Mouse (Mus musculus) splenic B cell, adult 2 months (primary cell): Measurements from ENCODE around the gene Ccr1.

Experiments
- DNase-seq: peaks from one replicate; pipeline ENCODE4 v3.0.0-alpha.2; 2011; ENCODE audit warnings: low read depth, low spot score
- H3K27me3 ChIP-seq: 2 replicates; pipeline ENCODE4 v1.6.1; 2012; ENCODE audit warnings: mild to moderate bottlenecking, low read length, moderate library complexity, mixed read lengths; ENCODE audit not compliant: control insufficient read depth, poor library complexity, insufficient read depth, severe bottlenecking
- H3K36me3 ChIP-seq: 2 replicates; pipeline ENCODE4 v1.6.1; 2012; ENCODE audit warnings: mild to moderate bottlenecking, low read length, moderate library complexity, mixed read lengths; ENCODE audit not compliant: control insufficient read depth, poor library complexity, insufficient read depth, severe bottlenecking

Gene Ccr1

GRCm38 (mm10) chr9:123937989-123938388, 30.5 kb downstream of the Ccr1 start:
- Histone ChIP-seq H3K36me3 (no peaks in the 10 kb centered on the region), H3K27me3 (no peaks in the 10 kb centered on the region)
- DNase-seq = no peak

- Histone ChIP-seq H3K27me3 (no peaks in the 10 kb centered on the region), H3K36me3 (no peaks in the 10 kb centered on the region)
- DNase-seq = no peak
These were observed 31.8 kb downstream of the Ccr1 start for GRCm38 (mm10) chr9:123936604-123937280.

DNA sequence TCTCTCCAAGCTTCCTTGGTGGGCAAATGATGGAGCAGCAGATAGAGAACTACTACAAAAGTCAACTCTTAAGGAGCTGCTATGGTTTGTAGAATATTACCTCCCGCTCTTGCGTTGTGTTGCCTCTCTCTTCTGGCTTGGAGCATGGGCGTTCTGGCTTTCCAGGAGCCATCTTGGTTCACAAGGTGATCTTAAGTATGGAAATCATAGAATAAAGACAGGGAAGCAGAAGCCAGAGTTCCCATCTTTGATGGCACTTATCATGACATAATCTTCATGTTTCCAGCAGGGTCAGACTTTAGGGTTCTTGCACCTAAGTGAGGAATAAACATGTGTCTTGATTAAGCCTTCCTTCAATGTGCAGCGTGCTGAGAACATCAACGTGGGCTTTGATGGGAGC, 32.7 kb downstream of the Ccr1 start:
- H3K27me3 ChIP-seq = no peaks in the 10 kb centered on the region
- H3K36me3 ChIP-seq = no peaks in the 10 kb centered on the region
- DNase-seq = no peak

GRCm38 (mm10) chr9:123935346-123935745, 33.1 kb downstream of the Ccr1 start:
- H3K27me3 ChIP-seq = no peaks in the 10 kb centered on the region
- H3K36me3 ChIP-seq = no peaks in the 10 kb centered on the region
- DNase-seq = no peak

DNA sequence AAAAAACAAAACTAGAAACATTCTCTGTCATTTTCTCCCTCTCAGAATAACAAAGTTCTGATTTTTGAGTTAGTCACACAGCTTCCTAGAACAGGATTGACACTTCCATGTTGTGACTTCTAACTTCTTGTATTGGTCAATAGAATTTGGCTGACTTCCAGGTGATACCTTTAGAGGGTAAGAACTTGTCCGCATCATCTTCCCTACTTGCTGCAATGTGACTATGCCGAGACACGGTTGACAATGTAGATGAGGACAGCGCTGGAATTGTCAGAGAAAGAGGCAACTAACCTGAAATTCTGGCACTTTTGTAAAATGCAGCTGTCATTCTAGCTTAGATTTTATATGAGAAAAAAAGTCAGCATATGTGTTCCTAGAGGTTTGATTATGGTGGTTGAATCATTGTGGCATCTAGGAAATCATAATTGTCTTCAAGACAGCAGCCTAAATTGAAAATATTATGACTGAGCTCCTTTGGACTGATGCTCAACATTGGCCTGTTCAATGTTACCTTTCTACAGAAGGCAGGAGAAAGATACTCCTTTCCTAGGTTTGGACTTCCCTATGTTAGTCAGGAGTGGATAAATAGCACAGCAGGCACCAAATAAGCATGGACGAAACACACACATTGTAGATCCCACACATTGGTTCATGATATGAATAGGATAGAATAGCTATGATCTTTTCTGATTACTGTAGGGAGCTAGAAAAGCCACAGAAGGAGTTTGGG, 34.6 kb downstream of the Ccr1 start:
- no peak for DNase-seq
- Histone ChIP-seq H3K27me3 (no peaks in the 10 kb centered on the region), H3K36me3 (no peaks in the 10 kb centered on the region)

GRCm38 (mm10) chr9:123932911-123933675, 35.4 kb downstream of the Ccr1 start:
- DNase-seq = no peak
- no peaks in the 10 kb centered on the region for H3K27me3 ChIP-seq
- no peaks in the 10 kb centered on the region for H3K36me3 ChIP-seq

DNA sequence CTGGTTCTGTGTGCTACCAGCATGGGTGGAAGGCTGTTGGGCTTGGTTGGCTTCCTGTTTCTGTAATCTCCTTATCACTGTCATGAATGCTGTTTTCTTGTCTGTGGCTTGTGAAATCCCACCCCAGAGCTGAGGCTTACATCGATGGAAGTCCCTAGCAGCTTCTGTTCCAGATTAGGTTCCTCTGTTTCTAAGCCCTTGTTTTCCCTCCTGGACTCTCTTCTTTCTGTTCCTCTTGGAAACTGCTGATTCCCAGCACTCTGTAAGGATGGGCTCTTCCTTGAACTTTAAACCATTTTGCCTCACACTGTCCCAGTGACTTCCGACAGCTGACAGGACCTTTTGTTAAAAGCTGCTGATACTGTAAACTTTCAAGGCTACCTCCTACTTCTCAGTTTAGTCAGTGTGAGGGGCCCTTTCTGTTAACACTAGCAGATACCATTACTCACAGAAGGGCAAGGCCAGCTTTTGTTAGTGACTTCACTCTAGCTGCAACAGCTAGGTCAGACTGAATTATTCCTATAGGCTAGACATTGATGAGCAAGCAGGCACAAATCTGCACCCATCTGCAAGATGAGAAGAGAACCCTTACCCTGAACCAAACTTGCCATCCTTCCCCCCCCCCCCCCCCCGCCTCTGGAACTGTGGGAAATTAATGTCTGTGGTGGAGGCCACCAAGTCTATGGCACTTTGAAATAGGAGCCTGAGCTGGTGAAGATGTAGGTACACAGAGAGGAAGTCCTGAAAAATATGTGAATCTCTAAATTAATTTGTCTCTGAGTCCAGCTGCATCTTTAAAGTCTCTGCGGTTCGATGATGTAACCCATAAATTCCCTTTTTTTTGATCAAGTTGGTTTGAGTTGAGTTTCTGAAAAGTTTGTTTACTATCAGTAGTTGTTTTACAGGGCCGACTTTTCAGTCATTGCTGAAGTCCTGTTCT, 36.5 kb downstream of the Ccr1 start:
- no peaks in the 10 kb centered on the region for H3K27me3 ChIP-seq
- H3K36me3 ChIP-seq = no peaks in the 10 kb centered on the region
- peak; percentile 49 for DNase-seq

DNA sequence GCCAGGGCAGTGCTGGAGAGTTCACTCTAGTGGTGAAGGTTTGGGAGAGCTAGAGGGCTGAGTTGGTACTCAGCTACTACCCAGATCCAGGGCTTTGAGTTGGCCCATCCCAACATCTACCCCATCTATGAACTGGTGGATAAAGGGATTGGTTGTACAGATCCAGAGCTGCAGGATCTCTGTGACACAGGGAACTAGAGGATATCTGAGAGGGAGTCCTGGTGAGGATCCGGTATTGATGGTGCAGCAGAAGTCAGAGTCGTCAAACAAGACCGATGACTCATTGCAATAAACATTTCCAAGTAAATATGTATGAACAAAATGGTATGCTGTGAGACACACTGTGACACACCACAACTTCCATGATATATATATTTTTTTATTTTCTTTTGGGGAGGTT, 37.6 kb downstream of the Ccr1 start:
- DNase-seq = no peak

GRCm38 (mm10) chr9:123930476-123930875, 38.0 kb downstream of the Ccr1 start:
- no peak for DNase-seq
- Histone ChIP-seq H3K36me3 (no peaks in the 10 kb centered on the region), H3K27me3 (no peaks in the 10 kb centered on the region)

More for the DNA sequence above, 37.6 kb downstream of the Ccr1 start:
- Histone ChIP-seq H3K27me3 (no peaks in the 10 kb centered on the region), H3K36me3 (no peaks in the 10 kb centered on the region)

DNA sequence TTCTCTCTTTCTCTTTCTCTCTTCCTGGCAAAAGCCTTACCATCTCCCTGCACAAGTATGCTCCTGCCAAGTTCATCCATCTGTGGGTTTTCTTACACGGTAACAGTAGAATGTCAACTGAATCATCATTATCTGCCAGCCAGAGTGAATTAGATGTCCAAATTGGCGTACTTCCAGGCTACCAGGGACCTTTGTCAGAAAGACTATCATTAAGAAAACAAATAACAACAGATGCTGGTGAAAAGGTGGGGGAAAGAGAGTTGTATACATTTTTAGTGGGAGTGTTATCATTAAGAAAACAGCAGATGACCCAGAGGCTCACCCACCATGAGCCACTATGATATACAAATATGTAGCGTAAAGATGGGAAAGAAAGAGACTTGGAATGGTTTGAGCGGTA, 38.6 kb downstream of the Ccr1 start:
- no peaks in the 10 kb centered on the region for H3K27me3 ChIP-seq
- DNase-seq = no peak
- H3K36me3 ChIP-seq = no peaks in the 10 kb centered on the region

DNA sequence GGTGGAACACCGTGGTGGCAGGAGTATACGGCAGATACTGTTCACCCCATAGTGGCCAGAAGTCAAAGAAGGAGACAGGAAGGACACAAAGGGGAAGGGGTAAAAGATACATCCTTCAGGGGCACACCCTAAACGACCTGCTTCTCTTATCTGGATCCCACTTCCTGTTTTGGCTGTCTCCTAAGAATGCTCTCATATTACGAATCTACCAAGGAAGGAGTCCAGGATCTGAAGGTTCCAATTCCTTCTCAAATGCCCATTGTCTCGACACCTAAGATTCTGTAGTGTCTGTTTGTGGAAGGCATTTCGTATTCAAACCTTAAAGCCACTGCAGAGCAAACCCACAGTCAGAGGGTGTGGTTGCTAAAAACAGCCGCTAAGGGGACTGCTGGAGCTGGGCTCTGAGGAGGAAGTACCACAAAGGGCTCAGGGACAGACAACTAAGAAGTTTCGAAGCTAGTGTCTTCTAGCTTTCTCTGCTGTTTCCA, 39.7 kb downstream of the Ccr1 start:
- no peaks in the 10 kb centered on the region for H3K36me3 ChIP-seq
- peak; percentile 92 for DNase-seq
- H3K27me3 ChIP-seq = no peaks in the 10 kb centered on the region

- no peaks in the 10 kb centered on the region for H3K27me3 ChIP-seq
- H3K36me3 ChIP-seq = no peaks in the 10 kb centered on the region
- DNase-seq = peak; percentile 97
These were observed 40.3 kb downstream of the Ccr1 start for GRCm38 (mm10) chr9:123928118-123928758.

- Histone ChIP-seq H3K36me3 (no peaks in the 10 kb centered on the region), H3K27me3 (no peaks in the 10 kb centered on the region)
- peak; percentile 64 for DNase-seq
These were observed 41.1 kb downstream of the Ccr1 start for GRCm38 (mm10) chr9:123927281-123927960.
